Mouse (Mus musculus) embryonic facial prominence, embryonic 15.5 days (tissue): ENCODE data around the gene 1700016C15Rik. TPM values are rescaled to one million over a fixed set of nuclear protein-coding genes. Genes with fewer than 3 reads are reported as not detected.

Source experiments
- ATAC-seq: fragments of 200-750 bp; cut with Nextera tagmentation; 2 replicates; pipeline ENCODE4 v1.8.0; 2017; ENCODE audit warnings: low read depth, moderate TSS enrichment; ENCODE audit not compliant: insufficient number of reproducible peaks, low FRiP score, low TSS enrichment
- H3K27ac ChIP-seq: fragments of 300-500 bp; sonication (generic); replicated peaks from 2 replicates; pipeline ENCODE4 v1.5.1; 2015; ENCODE audit warnings: mild to moderate bottlenecking, inconsistent platforms
- H3K27me3 ChIP-seq: fragments of 300-500 bp; sonication (generic); 2 replicates; pipeline ENCODE4 v1.6.1; 2015; ENCODE audit warnings: inconsistent platforms
- H3K36me3 ChIP-seq: fragments of 300-500 bp; sonication (generic); 2 replicates; pipeline ENCODE4 v1.6.1; 2015; ENCODE audit warnings: mild to moderate bottlenecking, inconsistent platforms
- H3K4me1 ChIP-seq: fragments of 300-500 bp; sonication (generic); 2 replicates; pipeline ENCODE4 v1.6.1; 2015; ENCODE audit warnings: inconsistent platforms
- H3K4me2 ChIP-seq: fragments of 300-500 bp; sonication (generic); replicated peaks from 2 replicates; pipeline ENCODE4 v1.6.1; 2015; ENCODE audit warnings: mild to moderate bottlenecking, inconsistent platforms
- H3K4me3 ChIP-seq: fragments of 300-500 bp; sonication (generic); replicated peaks from 2 replicates; pipeline ENCODE4 v1.5.1; 2015; ENCODE audit warnings: mild to moderate bottlenecking, inconsistent platforms
- H3K9ac ChIP-seq: fragments of 300-500 bp; sonication (generic); 2 replicates; pipeline ENCODE4 v1.6.1; 2015; ENCODE audit warnings: inconsistent platforms
- H3K9me3 ChIP-seq: fragments of 300-500 bp; sonication (generic); replicated peaks from 2 replicates; pipeline ENCODE4 v1.6.1; 2016; ENCODE audit warnings: inconsistent platforms
- WGBS: fragments of 180-500 bp; shearing (Covaris S2); methylation state at CpG from one replicate; pipeline ENCODE4 v1.1.7; 2015; 5-methylcytosine and 5-hydroxymethylcytosine counted together
- polyA plus RNA-seq: library from polyadenylated mRNA; unstranded; fragments of >200 nt; fragmentation: Nextera tagmentation; extraction: Ambion mirVana; gene quantifications from 2 replicates; pipeline ENCODE4 v1.2.1, GENCODE M21; 2015

The 1700016C15Rik gene
- polyA plus RNA-seq, 1 experiment from 2014 or later = 1.2 TPM

- no peak for ATAC-seq
These were observed 11.1 kb upstream of the 1700016C15Rik start for GRCm38 (mm10) chr1:177718340-177719028.

GRCm38 (mm10) chr1:177719029-177719427 is 10.6 kb upstream of the 1700016C15Rik start:
- 62% methylated on average over 3 of the region's 3 CpGs for WGBS
- H3K27ac ChIP-seq = no peak overlapping the region
- no peaks in the 10 kb centered on the region for H3K4me1 ChIP-seq
- H3K4me2 ChIP-seq = no peak overlapping the region
- H3K9ac ChIP-seq = no peak overlapping the region
- H3K27me3 ChIP-seq = no peaks in the 10 kb centered on the region
- ATAC-seq = peak; percentile 7; the same call in 1 of the 2 replicates
- H3K36me3 ChIP-seq = no peaks in the 10 kb centered on the region
- no peaks in the 10 kb centered on the region for H3K9me3 ChIP-seq
- no peak overlapping the region for H3K4me3 ChIP-seq

More at GRCm38 (mm10) chr1:177718340-177719028, 11.1 kb upstream of the 1700016C15Rik start:
- Histone ChIP-seq H3K27ac (no peak overlapping the region), H3K4me3 (no peak overlapping the region), H3K9me3 (no peaks in the 10 kb centered on the region), H3K9ac (no peak overlapping the region), H3K4me1 (no peaks in the 10 kb centered on the region), H3K36me3 (no peaks in the 10 kb centered on the region), H3K4me2 (no peak overlapping the region), H3K27me3 (no peaks in the 10 kb centered on the region)
- 55% methylated on average over 11 of the region's 11 CpGs for WGBS

- 67% methylated on average over 4 of the region's 4 CpGs for WGBS
These were observed 5.8 kb upstream of the 1700016C15Rik start for GRCm38 (mm10) chr1:177723786-177724185.

GRCm38 (mm10) chr1:177726870-177727269 is 2.7 kb upstream of the 1700016C15Rik start:
- Histone ChIP-seq H3K4me2 (no peak overlapping the region), H3K4me3 (no peak overlapping the region), H3K27me3 (no peaks in the 10 kb centered on the region), H3K36me3 (no peaks in the 10 kb centered on the region), H3K27ac (no peak overlapping the region), H3K9me3 (0 out of 2 replicates have a peak, but pooled peaks cover 4% of the 10 kb centered on the region), H3K4me1 (no peaks in the 10 kb centered on the region), H3K9ac (no peak overlapping the region)
- no peak for ATAC-seq
- WGBS = 72% methylated on average over 5 of the region's 5 CpGs

More at GRCm38 (mm10) chr1:177723786-177724185, 5.8 kb upstream of the 1700016C15Rik start:
- H3K9ac ChIP-seq = no peak overlapping the region
- H3K4me3 ChIP-seq = no peak overlapping the region
- no peaks in the 10 kb centered on the region for H3K27me3 ChIP-seq
- H3K36me3 ChIP-seq = no peaks in the 10 kb centered on the region
- H3K4me1 ChIP-seq = no peaks in the 10 kb centered on the region
- no peak overlapping the region for H3K27ac ChIP-seq
- H3K4me2 ChIP-seq = no peak overlapping the region
- no peak for ATAC-seq
- no peaks in the 10 kb centered on the region for H3K9me3 ChIP-seq

GRCm38 (mm10) chr1:177727883-177728525 is 1.6 kb upstream of the 1700016C15Rik start:
- Histone ChIP-seq H3K4me3 (no peak overlapping the region), H3K27me3 (no peaks in the 10 kb centered on the region), H3K4me2 (no peak overlapping the region), H3K4me1 (no peaks in the 10 kb centered on the region), H3K9me3 (0 out of 2 replicates have a peak, but pooled peaks cover 4% of the 10 kb centered on the region), H3K9ac (no peak overlapping the region), H3K27ac (no peak overlapping the region), H3K36me3 (no peaks in the 10 kb centered on the region)
- ATAC-seq = no peak
- 91% methylated on average over 3 of the region's 3 CpGs for WGBS

GRCm38 (mm10) chr1:177731973-177732372 is 2.4 kb downstream of the 1700016C15Rik start:
- H3K27ac ChIP-seq = no peak overlapping the region
- H3K9me3 ChIP-seq = 0 out of 2 replicates have a peak, but pooled peaks cover 4% of the 10 kb centered on the region
- H3K4me2 ChIP-seq = no peak overlapping the region
- H3K36me3 ChIP-seq = no peaks in the 10 kb centered on the region
- no peak for ATAC-seq
- no peak overlapping the region for H3K9ac ChIP-seq
- 89% methylated on average over 3 of the region's 3 CpGs for WGBS
- no peaks in the 10 kb centered on the region for H3K27me3 ChIP-seq
- H3K4me3 ChIP-seq = no peak overlapping the region
- no peaks in the 10 kb centered on the region for H3K4me1 ChIP-seq

- no peaks in the 10 kb centered on the region for H3K27me3 ChIP-seq
- no peak overlapping the region for H3K4me3 ChIP-seq
- no peak for ATAC-seq
- no peak overlapping the region for H3K27ac ChIP-seq
- no peak overlapping the region for H3K9ac ChIP-seq
- H3K36me3 ChIP-seq = no peaks in the 10 kb centered on the region
- no peaks in the 10 kb centered on the region for H3K9me3 ChIP-seq
- no peak overlapping the region for H3K4me2 ChIP-seq
- 32% methylated on average over 6 of the region's 6 CpGs for WGBS
- no peaks in the 10 kb centered on the region for H3K4me1 ChIP-seq
These were observed 8.0 kb downstream of the 1700016C15Rik start for GRCm38 (mm10) chr1:177737505-177738105.

GRCm38 (mm10) chr1:177740707-177741106 is 11.1 kb downstream of the 1700016C15Rik start:
- 73% methylated on average over 1 of the region's 1 CpGs for WGBS
- Histone ChIP-seq H3K9ac (no peak overlapping the region), H3K27ac (no peak overlapping the region), H3K9me3 (no peaks in the 10 kb centered on the region), H3K36me3 (no peaks in the 10 kb centered on the region), H3K4me2 (no peak overlapping the region), H3K4me3 (no peak overlapping the region), H3K27me3 (no peaks in the 10 kb centered on the region), H3K4me1 (no peaks in the 10 kb centered on the region)
- no peak for ATAC-seq

GRCm38 (mm10) chr1:177742119-177742518 is 12.5 kb downstream of the 1700016C15Rik start:
- Histone ChIP-seq H3K4me1 (no peaks in the 10 kb centered on the region), H3K36me3 (no peaks in the 10 kb centered on the region), H3K27me3 (no peaks in the 10 kb centered on the region), H3K9me3 (no peaks in the 10 kb centered on the region), H3K27ac (no peak overlapping the region), H3K9ac (no peak overlapping the region), H3K4me3 (no peak overlapping the region), H3K4me2 (no peak overlapping the region)
- 69% methylated on average over 1 of the region's 1 CpGs for WGBS
- no peak for ATAC-seq

GRCm38 (mm10) chr1:177744521-177745325 is 15.1 kb downstream of the 1700016C15Rik start:
- H3K27ac ChIP-seq = no peak overlapping the region
- 72% methylated on average over 7 of the region's 7 CpGs for WGBS

More at GRCm38 (mm10) chr1:177744521-177745325, 15.1 kb downstream of the 1700016C15Rik start:
- H3K9ac ChIP-seq = no peak overlapping the region
- no peak overlapping the region for H3K4me3 ChIP-seq
- ATAC-seq = no peak
- peaks cover 7% of the 10 kb centered on the region; the same call in 1 of the 2 replicates for H3K9me3 ChIP-seq
- H3K27me3 ChIP-seq = no peaks in the 10 kb centered on the region
- H3K4me2 ChIP-seq = no peak overlapping the region
- no peaks in the 10 kb centered on the region for H3K4me1 ChIP-seq
- H3K36me3 ChIP-seq = no peaks in the 10 kb centered on the region
